Mouse (Mus musculus) embryonic facial prominence, embryonic 15.5 days (tissue): ENCODE measurements around the gene Ino80e. TPM values are rescaled to one million over a fixed set of nuclear protein-coding genes. Genes with fewer than 3 reads are reported as not detected.
"Not testable (repeated sequence)": the region's sequence is repeated elsewhere in the genome, so short reads cannot be mapped to it uniquely, and the experiment has no call there.

ENCODE experiments used
- ATAC-seq: fragments of 200-750 bp; cut with Nextera tagmentation; 2 replicates; pipeline ENCODE4 v1.8.0; 2017; ENCODE audit warnings: low read depth, moderate TSS enrichment; ENCODE audit not compliant: insufficient number of reproducible peaks, low FRiP score, low TSS enrichment
- H3K27ac ChIP-seq: fragments of 300-500 bp; sonication (generic); replicated peaks from 2 replicates; pipeline ENCODE4 v1.5.1; 2015; ENCODE audit warnings: mild to moderate bottlenecking, inconsistent platforms
- H3K27me3 ChIP-seq: fragments of 300-500 bp; sonication (generic); 2 replicates; pipeline ENCODE4 v1.6.1; 2015; ENCODE audit warnings: inconsistent platforms
- H3K36me3 ChIP-seq: fragments of 300-500 bp; sonication (generic); 2 replicates; pipeline ENCODE4 v1.6.1; 2015; ENCODE audit warnings: mild to moderate bottlenecking, inconsistent platforms
- H3K4me1 ChIP-seq: fragments of 300-500 bp; sonication (generic); 2 replicates; pipeline ENCODE4 v1.6.1; 2015; ENCODE audit warnings: inconsistent platforms
- H3K4me2 ChIP-seq: fragments of 300-500 bp; sonication (generic); replicated peaks from 2 replicates; pipeline ENCODE4 v1.6.1; 2015; ENCODE audit warnings: mild to moderate bottlenecking, inconsistent platforms
- H3K4me3 ChIP-seq: fragments of 300-500 bp; sonication (generic); replicated peaks from 2 replicates; pipeline ENCODE4 v1.5.1; 2015; ENCODE audit warnings: mild to moderate bottlenecking, inconsistent platforms
- H3K9ac ChIP-seq: fragments of 300-500 bp; sonication (generic); 2 replicates; pipeline ENCODE4 v1.6.1; 2015; ENCODE audit warnings: inconsistent platforms
- H3K9me3 ChIP-seq: fragments of 300-500 bp; sonication (generic); replicated peaks from 2 replicates; pipeline ENCODE4 v1.6.1; 2016; ENCODE audit warnings: inconsistent platforms
- WGBS: fragments of 180-500 bp; shearing (Covaris S2); methylation state at CpG from one replicate; pipeline ENCODE4 v1.1.7; 2015; 5-methylcytosine and 5-hydroxymethylcytosine counted together
- polyA plus RNA-seq: library from polyadenylated mRNA; unstranded; fragments of >200 nt; fragmentation: Nextera tagmentation; extraction: Ambion mirVana; gene quantifications from 2 replicates; pipeline ENCODE4 v1.2.1, GENCODE M21; 2015

The Ino80e gene
- 84.4 and 92.0 TPM in 2 replicates for polyA plus RNA-seq

DNA sequence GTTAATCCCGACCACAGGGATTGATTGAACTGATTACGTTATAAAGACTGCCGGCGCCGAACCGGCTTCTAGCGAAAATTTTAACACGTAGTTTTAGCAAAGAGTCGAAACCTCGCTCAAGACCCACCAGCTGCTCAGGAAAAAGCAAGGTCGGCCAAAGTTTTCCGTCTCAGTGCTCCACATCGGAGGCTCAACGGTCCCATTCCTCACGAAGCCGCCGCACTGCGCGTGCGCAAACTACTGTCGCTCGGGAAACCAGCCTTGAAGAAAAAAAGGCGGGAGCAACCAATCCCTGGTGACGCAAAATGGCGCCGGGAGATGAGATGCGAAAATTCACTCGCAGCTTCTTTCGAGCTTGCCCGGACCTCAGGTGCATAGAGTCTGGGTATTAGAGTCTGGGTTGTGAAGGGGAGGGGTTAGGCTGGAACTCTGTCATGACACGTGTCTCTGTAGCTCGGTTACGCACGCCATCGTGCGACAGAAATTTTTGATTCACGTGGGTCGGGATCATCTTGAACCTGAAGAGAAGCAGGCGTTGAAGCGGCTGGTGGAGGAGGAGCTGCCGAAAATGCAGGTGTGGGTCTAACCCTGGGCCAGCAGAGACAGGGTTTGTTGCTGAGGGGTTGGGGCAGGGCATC, at the start of gene Ino80e:
Ino80e (minus strand) TSS at position 231 of the 638 bp plus-strand sequence.
- Histone ChIP-seq H3K9ac (peak within 1 kb of the TSS; percentile 62), H3K4me3 (peak within 1 kb of the TSS; percentile 76), H3K27ac (peak within 1 kb of the TSS; percentile 85), H3K36me3 (peaks cover 57% of the 10 kb centered on the region), H3K27me3 (no peaks in the 10 kb centered on the region), H3K9me3 (no peaks in the 10 kb centered on the region), H3K4me2 (peak within 1 kb of the TSS; percentile 89), H3K4me1 (peaks cover 34% of the 10 kb centered on the region)
- WGBS: under 1% methylated on average over 41 of the region's 41 CpGs
- peak; percentile 45; the same call in 1 of the 2 replicates for ATAC-seq

DNA sequence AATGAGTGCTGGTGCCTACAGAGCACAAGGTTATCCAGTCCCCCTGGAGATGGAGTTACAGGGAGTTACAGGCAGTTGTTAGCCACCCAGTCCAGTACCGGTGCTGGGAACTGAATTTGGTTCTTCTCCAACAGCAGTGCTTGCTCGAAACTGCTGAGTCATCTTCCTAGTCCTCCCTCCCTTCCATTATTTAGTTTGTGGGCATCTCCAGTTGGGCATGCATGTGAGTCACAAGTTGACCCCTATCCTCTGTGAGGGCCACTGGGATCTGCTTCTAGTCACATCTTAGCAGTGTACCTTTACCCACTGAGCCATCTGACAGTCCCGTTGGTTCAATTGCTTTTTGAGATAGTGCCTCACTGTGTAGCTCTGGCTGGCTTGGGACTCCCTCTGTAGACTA, 43.4 kb upstream of the Ino80e start:
- Histone ChIP-seq H3K27ac (no peak overlapping the region), H3K27me3 (no peaks in the 10 kb centered on the region), H3K4me1 (no peaks in the 10 kb centered on the region), H3K4me2 (no peak overlapping the region), H3K4me3 (no peak overlapping the region), H3K9ac (no peak overlapping the region), H3K36me3 (no peaks in the 10 kb centered on the region), H3K9me3 (no peaks in the 10 kb centered on the region)
- 70% methylated on average over 3 of the region's 3 CpGs for WGBS
- ATAC-seq: no peak

DNA sequence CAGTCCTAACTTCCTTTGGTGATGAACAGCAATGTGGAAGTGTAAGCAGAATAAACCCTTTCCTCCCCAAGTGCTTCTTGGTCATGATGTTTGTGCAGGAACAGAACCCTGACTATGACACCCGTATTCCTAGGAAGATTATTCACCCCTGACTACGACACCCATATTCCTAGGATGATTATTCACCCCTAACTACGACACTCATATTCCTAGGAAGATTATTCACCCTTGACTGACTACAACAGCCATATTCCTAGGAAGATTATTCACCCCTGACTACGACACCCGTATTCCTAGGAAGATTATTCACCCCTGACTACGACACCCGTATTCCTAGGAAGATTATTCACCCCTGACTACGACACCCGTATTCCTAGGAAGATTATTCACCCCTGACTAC, 37.6 kb upstream of the Ino80e start:
- H3K36me3 ChIP-seq, H3K27ac ChIP-seq, H3K4me3 ChIP-seq, H3K27me3 ChIP-seq, ATAC-seq, H3K9me3 ChIP-seq, H3K4me2 ChIP-seq, H3K9ac ChIP-seq: not testable (repeated sequence)
- WGBS: 95% methylated on average over 8 of the region's 9 CpGs
- H3K4me1 ChIP-seq: peaks cover 17% of the 10 kb centered on the region

DNA sequence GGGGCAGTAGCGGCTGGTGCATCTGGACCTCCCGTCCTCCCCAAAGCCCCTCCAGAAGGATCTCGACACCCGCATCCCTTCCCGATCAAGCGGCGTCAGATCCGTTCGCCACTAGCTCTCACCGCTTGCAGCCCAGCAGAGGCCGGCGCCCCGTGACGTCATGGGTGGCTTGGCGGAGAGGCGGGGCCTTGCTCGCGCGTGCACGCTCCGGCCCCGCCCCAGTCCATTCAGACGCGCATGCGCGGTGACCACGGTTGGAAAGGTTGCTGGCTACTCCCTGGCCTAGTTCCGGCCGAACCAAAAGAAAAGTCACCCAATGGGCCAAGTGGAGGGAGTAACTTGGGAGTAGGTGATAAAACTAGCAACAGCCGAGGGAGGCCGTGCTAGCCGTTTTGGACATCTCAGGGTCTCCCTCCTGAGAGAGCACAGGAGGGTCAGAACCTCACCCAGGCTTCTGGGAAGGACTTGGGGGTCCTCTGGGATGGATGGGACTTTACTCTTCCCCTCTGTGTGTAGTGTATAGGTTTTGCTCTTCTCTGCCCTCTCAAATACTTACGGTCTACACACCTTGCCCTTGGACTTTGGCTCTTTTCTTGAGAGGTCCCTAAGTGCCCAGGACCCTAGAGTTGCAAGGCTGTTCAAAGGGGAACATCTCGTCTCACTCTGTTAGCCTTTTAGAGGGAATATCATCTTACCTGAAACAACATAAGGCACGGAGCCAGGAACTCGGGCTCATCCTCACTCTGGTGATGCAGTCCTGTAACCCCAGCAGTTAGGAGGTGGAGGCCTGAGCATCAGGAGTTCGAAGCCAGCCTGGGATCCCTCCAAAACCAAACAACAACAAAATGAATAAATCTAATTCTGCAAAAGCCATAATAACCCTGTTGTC, 36.2 kb upstream of the Ino80e start:
- peak overlapping the region; percentile 68 for H3K9ac ChIP-seq
- H3K27ac ChIP-seq: peak overlapping the region; percentile 72
- no peaks in the 10 kb centered on the region for H3K27me3 ChIP-seq
- peaks cover 17% of the 10 kb centered on the region for H3K4me1 ChIP-seq
- no peaks in the 10 kb centered on the region for H3K9me3 ChIP-seq
- peak overlapping the region; percentile 75 for H3K4me3 ChIP-seq
- ATAC-seq: peak; percentile 92
- H3K36me3 ChIP-seq: no peaks in the 10 kb centered on the region
- peak overlapping the region; percentile 71 for H3K4me2 ChIP-seq
- WGBS: 10% methylated on average over 37 of the region's 37 CpGs

DNA sequence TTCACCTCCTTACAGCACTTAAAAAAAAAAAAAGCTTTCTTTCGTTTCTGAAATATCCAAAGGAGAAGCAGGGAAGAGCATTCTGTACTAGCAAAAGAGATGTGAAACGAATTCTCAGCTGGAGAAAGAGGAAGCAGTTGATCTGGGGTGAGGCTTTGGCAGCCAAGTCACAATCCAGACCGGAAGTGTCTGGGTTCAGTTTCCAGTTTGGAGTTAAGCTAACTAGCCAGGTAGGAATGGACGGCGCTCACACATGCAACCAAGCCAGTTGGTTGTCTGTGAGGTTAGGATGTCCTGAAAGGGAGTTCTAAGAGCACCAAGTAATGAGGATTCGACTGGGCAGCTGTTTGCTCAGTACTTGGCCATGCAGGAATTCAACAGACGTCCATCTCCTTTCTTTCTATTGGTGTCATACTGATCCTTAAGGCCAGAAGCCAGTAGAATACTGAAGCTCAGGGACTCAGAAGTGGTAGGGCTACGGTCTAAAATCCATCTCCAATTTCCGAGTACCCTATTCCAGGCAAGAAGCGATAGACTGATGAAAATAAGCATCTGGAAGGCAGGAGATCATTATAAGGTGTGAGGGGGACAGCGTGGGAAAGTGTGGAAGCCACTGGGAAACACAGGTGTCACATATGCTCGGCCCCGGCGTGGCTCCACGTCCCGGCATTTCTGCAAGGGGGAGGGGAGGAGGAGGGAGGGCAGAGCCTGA, 35.4 kb upstream of the Ino80e start:
- H3K27ac ChIP-seq: peak overlapping the region; percentile 72
- 17% methylated on average over 16 of the region's 16 CpGs for WGBS
- peak; percentile 17; the same call in 1 of the 2 replicates for ATAC-seq

DNA sequence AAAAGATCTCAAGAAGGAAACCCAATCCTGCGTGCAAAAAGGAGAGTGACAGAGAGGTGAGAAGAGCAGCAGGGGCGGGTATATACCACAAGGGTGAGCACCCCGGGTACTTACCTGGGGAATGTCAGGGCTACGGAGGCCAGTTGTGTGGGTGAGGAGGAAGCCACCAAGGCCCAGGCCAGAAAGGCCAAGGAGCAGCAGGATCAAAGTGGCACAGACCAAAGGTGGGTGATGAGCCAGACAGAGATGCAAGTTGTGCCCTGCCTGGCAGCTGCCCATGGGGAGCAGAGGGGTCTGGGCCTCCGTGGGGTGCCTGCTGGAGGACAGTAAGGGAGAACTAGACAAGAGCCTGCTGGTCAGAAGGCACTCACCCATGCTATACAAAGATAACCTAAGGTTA, 34.7 kb upstream of the Ino80e start:
- peak overlapping the region; percentile 71; the same call in 1 of the 2 replicates for H3K4me2 ChIP-seq
- H3K9me3 ChIP-seq: no peaks in the 10 kb centered on the region
- no peak for ATAC-seq
- H3K9ac ChIP-seq: 0 out of 2 replicates have a peak overlapping the region, but pooled peaks have one; percentile 68
- whole genome bisulfite sequencing: 90% methylated on average over 5 of the region's 5 CpGs
- H3K4me1 ChIP-seq: peaks cover 17% of the 10 kb centered on the region
- H3K27ac ChIP-seq: no peak overlapping the region
- no peaks in the 10 kb centered on the region for H3K36me3 ChIP-seq
- H3K27me3 ChIP-seq: no peaks in the 10 kb centered on the region
- peak overlapping the region; percentile 75; the same call in 1 of the 2 replicates for H3K4me3 ChIP-seq

More for the DNA sequence above, 35.4 kb upstream of the Ino80e start:
- H3K9ac ChIP-seq: peak overlapping the region; percentile 68
- peaks cover 17% of the 10 kb centered on the region for H3K4me1 ChIP-seq
- H3K4me2 ChIP-seq: peak overlapping the region; percentile 71
- H3K27me3 ChIP-seq: no peaks in the 10 kb centered on the region
- H3K9me3 ChIP-seq: no peaks in the 10 kb centered on the region
- H3K36me3 ChIP-seq: no peaks in the 10 kb centered on the region
- H3K4me3 ChIP-seq: peak overlapping the region; percentile 75

DNA sequence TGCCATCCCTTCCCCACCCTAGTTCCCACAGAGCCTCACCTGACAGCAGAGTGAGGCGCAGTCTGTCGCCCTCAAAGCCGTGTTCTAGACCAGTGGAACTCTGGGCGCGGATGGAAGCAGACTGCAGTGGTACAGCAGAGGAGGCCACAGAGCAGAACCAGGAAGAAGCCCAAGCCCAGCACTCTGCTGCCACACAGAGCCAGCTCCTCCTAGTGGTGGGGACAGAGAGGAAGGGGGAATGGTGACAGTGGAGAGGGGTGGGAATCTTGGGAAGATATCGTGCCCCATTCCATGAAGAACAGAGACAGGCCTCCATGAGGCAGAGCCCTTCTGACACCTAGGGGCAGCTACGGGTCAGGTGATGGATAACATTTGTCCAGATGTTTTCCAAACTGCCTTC, 26.7 kb upstream of the Ino80e start:
- no peak overlapping the region for H3K4me2 ChIP-seq
- H3K36me3 ChIP-seq: 0 out of 2 replicates have a peak, but pooled peaks cover 6% of the 10 kb centered on the region
- no peaks in the 10 kb centered on the region for H3K9me3 ChIP-seq
- H3K4me3 ChIP-seq: no peak overlapping the region
- no peak overlapping the region for H3K27ac ChIP-seq
- ATAC-seq: no peak
- no peak overlapping the region for H3K9ac ChIP-seq
- H3K27me3 ChIP-seq: no peaks in the 10 kb centered on the region
- no peaks in the 10 kb centered on the region for H3K4me1 ChIP-seq
- WGBS: 54% methylated on average over 7 of the region's 7 CpGs

DNA sequence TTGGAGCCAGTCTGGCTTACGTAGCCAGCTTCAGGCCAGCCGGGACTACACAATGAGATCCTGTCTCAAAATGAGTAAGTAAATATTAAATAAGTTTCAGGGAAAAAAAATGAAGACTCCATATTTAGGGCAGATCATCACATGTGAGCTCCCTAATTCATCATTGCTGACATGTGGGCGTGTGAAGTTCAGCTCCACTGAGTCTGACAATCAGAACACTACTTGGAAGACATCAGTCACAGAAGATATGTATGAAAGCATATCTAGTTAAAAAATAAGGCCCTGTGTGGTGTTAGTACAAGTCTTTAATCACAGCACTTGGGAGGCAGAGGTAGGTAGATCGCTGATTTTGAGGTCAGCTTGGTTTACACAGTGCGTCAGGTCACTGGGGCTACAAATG, 25.1 kb upstream of the Ino80e start:
- H3K4me3 ChIP-seq: no peak overlapping the region
- no peak overlapping the region for H3K9ac ChIP-seq
- H3K36me3 ChIP-seq: 0 out of 2 replicates have a peak, but pooled peaks cover 6% of the 10 kb centered on the region
- H3K9me3 ChIP-seq: no peaks in the 10 kb centered on the region
- no peak for ATAC-seq
- H3K4me1 ChIP-seq: peaks cover 11% of the 10 kb centered on the region
- no peak overlapping the region for H3K4me2 ChIP-seq
- no peak overlapping the region for H3K27ac ChIP-seq
- WGBS: 82% methylated on average over 5 of the region's 5 CpGs
- H3K27me3 ChIP-seq: no peaks in the 10 kb centered on the region

DNA sequence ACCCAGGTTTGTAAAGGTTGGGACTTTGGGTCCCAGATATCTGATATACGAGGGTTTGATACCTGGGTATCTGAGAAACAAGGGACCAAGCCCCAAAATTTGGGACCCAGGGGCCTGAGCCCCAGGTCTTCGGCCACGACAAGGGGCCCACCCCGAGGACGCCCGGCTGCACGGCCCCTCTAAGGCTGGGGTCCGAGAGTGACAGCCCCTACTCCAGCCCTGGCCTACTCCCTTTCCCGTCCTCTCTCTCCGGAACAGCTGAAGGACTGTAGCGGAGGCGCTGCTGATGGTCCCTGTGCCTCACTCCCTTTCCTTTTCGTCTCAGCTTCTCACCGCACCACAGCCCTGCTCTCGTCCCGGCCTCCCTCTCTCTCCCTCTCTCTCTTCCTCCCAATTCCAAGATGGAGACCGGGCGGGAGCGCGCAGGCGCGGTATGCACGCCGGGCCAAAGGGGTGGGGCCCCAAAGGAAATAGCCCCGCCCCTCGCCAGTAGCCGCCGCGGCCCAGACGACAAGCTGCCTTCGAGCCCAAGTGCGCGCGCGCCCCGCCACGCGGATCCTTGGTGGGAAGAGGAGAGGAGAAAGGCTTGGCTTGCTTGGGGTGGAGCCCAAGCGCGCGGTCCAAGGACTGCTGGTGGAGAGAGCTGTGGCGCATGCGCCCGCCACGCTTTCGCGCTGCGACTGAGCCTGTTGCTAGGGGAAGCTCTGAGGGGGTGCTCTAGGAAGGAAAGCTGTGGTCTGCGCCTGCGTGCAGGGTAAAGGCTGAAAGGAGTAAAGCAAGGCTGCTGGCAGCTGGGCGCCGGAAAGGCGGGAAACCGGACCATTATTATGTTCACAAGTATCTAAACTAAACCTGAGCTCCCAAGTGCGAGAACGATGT, 22.3 kb upstream of the Ino80e start, which contains the start of gene Taok2:
Taok2 (minus strand) TSS at position 418 of the 879 bp plus-strand sequence.
- Histone ChIP-seq H3K9me3 (no peaks in the 10 kb centered on the region), H3K9ac (peak within 1 kb of the TSS; percentile 89), H3K36me3 (peaks cover 11% of the 10 kb centered on the region), H3K27ac (peak within 1 kb of the TSS; percentile 95), H3K4me1 (peaks cover 25% of the 10 kb centered on the region), H3K4me2 (peak within 1 kb of the TSS; percentile 82), H3K4me3 (peak within 1 kb of the TSS; percentile 89), H3K27me3 (no peaks in the 10 kb centered on the region)
- peak; percentile 98 for ATAC-seq
- under 1% methylated on average over 56 of the region's 56 CpGs for WGBS

DNA sequence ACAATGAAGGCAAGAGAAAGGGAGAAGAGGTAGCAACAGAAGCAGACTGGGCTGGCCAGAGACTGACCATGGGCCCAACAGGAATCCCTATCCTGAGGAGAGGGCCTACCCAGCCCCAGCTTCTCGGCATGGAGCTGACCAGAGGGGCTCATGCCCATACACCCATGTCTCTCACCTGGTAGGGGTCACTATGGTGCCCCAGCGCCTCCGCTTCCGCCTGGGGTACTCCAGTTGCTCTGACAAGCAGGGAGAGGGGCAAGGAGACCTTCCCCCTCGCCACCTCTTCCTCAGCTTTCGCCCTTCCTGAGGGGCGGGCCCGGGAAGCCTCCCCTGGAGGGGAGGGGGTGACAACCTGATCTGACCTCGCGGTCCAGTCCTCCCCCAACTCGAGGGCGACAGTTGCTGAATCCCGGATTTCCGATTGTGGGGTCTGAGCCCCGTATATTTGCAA, 21.6 kb upstream of the Ino80e start:
- under 1% methylated on average over 15 of the region's 15 CpGs for WGBS
- Histone ChIP-seq H3K4me2 (peak overlapping the region; percentile 82), H3K36me3 (peaks cover 18% of the 10 kb centered on the region), H3K9me3 (no peaks in the 10 kb centered on the region), H3K27ac (peak overlapping the region; percentile 95), H3K4me3 (peak overlapping the region; percentile 89), H3K4me1 (peaks cover 25% of the 10 kb centered on the region), H3K9ac (peak overlapping the region; percentile 89), H3K27me3 (no peaks in the 10 kb centered on the region)
- no peak for ATAC-seq
